Mouse (Mus musculus): Measurements from ENCODE around the gene Rmi2.

Rmi2 gene

DNA sequence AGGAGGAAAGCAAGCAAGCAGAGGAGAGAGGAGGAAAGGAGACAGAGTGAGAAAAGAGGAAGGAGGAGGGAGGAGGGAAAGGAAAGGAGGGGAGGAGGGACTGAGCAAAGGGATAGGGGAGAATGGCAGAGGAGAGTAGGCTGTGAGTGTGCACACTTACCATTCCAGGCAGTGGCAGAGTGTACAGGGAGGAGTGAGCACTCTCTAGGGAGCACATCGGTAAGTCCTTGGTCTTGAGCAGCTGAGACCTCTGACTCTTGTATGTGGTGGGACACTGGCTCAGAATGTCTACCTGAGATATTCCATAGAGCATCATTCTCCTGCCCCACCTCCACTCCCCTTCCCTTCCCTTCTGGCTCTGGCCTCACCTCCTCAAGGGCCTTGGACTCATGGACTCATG, 99.2 kb downstream of the Rmi2 start:
- no peak for DNase-seq

DNA sequence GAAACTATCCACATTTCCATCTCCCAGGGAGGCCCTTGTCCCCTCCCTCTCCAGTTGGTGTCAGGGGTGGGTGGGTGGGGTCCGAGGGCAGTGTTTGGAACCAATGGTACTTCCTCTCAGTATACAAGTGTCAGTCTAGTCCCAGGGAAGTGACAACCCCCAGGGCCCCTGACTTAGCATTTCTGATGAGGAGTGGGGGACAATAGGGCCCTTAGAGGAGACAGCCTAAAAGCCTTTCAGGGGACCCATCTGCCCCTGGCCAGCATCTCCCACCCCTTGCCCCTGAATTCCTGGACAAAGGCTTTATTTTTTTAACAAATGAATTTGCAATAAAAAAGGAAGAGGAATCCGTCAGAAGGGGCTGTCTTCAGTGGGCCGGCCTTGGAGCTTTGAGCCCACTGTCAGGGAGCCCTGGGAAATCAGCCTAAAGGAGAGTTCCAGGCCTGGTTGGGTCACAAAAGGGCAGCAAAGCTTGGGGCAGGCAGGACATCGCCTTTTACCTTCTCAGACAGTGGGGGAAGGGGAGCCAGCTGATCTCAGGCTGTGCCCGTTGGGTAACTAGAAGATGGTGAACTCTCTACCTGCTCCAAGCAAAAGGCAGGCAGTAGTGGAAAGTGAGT, 102.0 kb downstream of the Rmi2 start:
- DNase-seq, result no peak

DNA sequence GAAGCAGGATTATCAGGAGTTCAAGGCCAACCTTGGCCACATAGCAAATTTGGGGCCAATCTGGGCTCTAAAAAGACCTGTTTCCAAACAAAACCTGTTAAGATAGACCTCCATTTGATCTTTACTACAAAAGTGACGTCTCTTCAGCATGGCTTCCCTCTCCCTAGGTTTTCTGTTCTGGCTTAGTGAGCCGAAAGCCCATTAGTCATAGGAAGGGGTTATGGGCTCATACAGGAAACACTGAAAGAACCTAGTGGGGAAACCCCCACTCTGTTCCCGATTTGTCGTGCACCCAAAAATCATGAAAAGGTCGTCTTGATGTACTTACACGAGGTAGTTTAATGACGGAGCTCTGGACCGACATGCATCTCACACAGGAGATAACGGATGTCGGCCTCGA, 102.6 kb downstream of the Rmi2 start:
- DNase-seq, result no peak

DNA sequence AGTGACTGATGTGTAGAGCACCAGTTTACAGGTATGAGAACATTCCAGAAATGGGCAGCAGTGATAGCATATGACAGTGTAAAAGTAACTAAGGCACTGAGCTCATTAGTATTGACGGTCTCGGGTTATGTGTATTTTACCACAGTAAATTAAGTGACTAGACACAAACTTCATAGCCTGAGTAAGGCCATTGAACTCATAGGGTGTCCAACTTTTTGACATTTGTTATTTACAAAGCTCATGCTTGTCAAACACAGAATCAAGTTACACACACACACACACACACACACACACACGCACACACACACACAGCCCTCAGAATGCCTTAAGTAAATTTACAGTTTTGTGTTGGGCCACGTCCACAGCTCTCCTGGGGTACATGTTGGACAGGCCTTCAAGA, 105.1 kb downstream of the Rmi2 start:
- DNase-seq, result no peak

DNA sequence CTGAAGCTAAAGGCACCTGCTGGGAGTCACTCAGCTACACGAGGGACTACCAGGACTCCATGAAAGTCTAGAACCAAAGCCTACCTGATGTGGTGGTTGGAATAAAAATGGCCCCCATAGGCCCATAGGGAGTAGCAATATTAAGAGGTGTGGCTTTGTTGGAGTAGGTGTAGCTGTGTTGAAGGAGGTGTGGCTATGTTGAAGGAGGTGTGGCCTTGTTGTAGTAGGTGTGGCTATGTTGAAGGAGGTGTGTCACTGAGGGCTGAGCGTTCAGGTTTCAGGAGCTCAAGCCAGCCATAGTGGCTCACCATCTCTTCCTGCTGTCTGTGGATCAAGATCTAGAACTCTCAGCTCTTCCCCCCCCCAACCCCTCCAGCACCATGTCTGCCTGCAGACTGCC, 105.8 kb downstream of the Rmi2 start:
- DNase-seq, result no peak
